Mouse (Mus musculus) intestine, embryonic 15.5 days (tissue): ENCODE measurements around the gene Rhebl1. TPM values are rescaled to one million over a fixed set of nuclear protein-coding genes. Genes with fewer than 3 reads are reported as not detected.
A peak's percentile ranks its signal among the peaks of the same experiment; 100 is the strongest.

ENCODE experiments used
- ATAC-seq: fragments of 200-750 bp; cut with Nextera tagmentation; 2 replicates; pipeline ENCODE4 v1.8.0; 2017; ENCODE audit warnings: moderate TSS enrichment, moderate library complexity
- H3K27ac ChIP-seq: fragments of 300-500 bp; sonication (generic); 2 replicates; pipeline ENCODE4 v1.5.1; 2015; ENCODE audit warnings: mild to moderate bottlenecking, inconsistent platforms
- H3K27me3 ChIP-seq: fragments of 300-500 bp; sonication (generic); replicated peaks from 2 replicates; pipeline ENCODE4 v1.6.1; 2015; ENCODE audit warnings: inconsistent platforms
- H3K36me3 ChIP-seq: fragments of 300-500 bp; sonication (generic); 2 replicates; pipeline ENCODE4 v1.6.1; 2015; ENCODE audit warnings: inconsistent platforms
- H3K4me1 ChIP-seq: fragments of 300-500 bp; sonication (generic); replicated peaks from 2 replicates; pipeline ENCODE4 v1.6.1; 2015; ENCODE audit warnings: inconsistent platforms
- H3K4me2 ChIP-seq: fragments of 300-500 bp; sonication (generic); replicated peaks from 2 replicates; pipeline ENCODE4 v1.6.1; 2015; ENCODE audit warnings: mild to moderate bottlenecking, inconsistent platforms
- H3K4me3 ChIP-seq: fragments of 300-500 bp; sonication (generic); replicated peaks from 2 replicates; pipeline ENCODE4 v1.5.1; 2015; ENCODE audit warnings: inconsistent platforms
- H3K9ac ChIP-seq: fragments of 300-500 bp; sonication (generic); 2 replicates; pipeline ENCODE4 v1.6.1; 2015; ENCODE audit warnings: inconsistent platforms
- H3K9me3 ChIP-seq: fragments of 300-500 bp; sonication (generic); 2 replicates; pipeline ENCODE4 v1.6.1; 2016; ENCODE audit warnings: inconsistent platforms
- WGBS: fragments of 180-500 bp; shearing (Covaris S2); methylation state at CpG from one replicate; pipeline ENCODE4 v1.1.7; 2015; 5-methylcytosine and 5-hydroxymethylcytosine counted together
- polyA plus RNA-seq: library from polyadenylated mRNA; unstranded; fragments of >200 nt; fragmentation: Nextera tagmentation; extraction: Ambion mirVana; gene quantifications from 2 replicates; pipeline ENCODE4 v1.2.1, GENCODE M21; 2015

Gene Rhebl1
- polyA plus RNA-seq, 1 experiment from 2014 or later, result 12.5 TPM

DNA sequence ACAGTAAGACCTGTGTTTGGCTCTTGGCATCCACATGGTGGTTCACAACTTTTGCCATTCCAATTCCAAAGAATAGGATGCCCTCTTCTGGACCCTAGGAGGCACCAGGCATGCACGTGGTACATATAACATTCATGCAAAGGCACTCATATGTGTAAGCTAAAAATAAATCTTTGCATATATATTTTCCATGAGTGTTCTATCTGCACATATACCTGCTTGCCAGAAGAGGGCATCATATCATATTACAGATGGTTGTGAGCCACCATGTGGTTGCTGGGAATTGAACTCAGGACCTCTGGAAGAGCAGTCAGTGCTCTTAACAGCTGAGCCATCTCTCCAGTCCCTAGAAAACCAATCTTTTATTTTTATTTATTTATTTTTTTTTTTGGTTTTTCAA lies 7.2 kb upstream of the Rhebl1 start:
- no peaks in the 10 kb centered on the region for H3K9me3 ChIP-seq
- H3K4me3 ChIP-seq, result no peak overlapping the region
- no peak overlapping the region for H3K4me2 ChIP-seq
- H3K27ac ChIP-seq, result no peak overlapping the region
- ATAC-seq, result no peak
- no peak overlapping the region for H3K9ac ChIP-seq
- 57% methylated on average over 1 of the region's 1 CpGs for WGBS
- H3K27me3 ChIP-seq, result peaks cover 29% of the 10 kb centered on the region
- H3K36me3 ChIP-seq, result peaks cover 7% of the 10 kb centered on the region; the same call in 1 of the 2 replicates
- H3K4me1 ChIP-seq, result peaks cover 14% of the 10 kb centered on the region

DNA sequence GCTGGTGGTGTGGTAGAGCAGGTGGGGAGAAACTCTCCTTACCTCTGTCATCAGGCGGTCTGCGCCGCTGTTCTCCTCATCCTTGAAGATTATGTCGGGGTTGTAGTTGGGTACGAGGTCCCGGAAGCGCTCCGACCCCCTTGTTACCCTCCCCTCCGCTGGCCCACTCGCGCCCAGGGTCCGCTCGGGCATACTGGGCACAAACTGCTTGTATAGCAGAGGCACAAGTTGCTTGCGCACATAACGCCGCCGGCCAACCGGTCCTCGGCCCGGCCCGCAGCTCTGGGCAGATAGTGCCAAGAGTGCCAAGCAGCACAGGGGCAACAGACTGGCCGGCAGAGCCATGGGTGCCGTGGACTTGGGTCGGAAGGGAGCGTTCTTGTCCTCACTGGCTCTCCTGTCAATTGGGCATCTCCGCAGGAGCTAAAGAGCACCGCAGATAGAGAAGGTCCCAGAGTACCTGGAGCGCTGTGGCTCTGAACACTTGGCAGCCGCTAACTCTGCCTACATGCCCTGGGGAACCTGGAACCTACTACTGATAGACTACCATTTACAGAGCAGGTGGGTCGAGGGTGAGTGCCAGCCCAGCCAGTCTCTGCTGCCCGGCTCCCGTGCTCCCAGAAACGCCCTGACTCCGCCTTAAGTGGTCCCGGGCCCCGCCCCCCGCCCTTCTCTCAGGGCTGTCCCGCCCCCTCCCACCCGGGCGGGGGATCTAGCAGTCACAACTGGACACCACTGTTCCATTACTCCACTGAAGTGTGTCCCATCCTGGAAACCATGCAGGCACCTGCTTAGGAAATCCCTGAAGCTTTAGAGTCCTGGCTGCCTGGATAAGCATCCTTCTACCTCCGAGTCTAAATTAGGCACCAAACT lies 3.8 kb upstream of the Rhebl1 start, which contains the start of gene Dhh:
Dhh (minus strand) TSS at position 613 of the 873 bp plus-strand sequence.
- no peak; the same call in 1 of the 2 replicates for ATAC-seq
- peaks cover 62% of the 10 kb centered on the region for H3K27me3 ChIP-seq

DNA sequence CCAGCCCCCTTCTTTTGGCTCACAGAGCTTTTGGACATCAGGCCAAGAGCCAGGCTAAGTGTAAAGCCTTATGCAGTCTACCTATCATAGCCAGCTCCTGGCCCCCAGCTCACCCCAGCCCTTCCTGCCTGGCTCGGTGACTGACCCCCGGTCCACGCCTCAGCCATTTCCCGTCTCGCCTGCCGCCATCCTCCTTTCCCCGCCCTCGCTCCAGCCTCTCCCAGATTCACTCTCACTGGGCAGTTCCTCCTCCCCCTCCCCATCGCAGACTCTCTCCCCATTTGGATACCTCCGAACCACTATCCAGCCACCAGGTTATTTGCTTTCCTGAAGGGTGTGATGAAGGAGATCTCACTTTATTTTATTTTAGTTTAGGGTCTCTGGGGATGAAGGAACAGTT lies 3.2 kb upstream of the Rhebl1 start:
- H3K4me1 ChIP-seq, result peaks cover 43% of the 10 kb centered on the region
- H3K27ac ChIP-seq, result no peak overlapping the region
- H3K36me3 ChIP-seq, result no peaks in the 10 kb centered on the region
- no peak for ATAC-seq
- H3K9me3 ChIP-seq, result no peaks in the 10 kb centered on the region
- peak overlapping the region; percentile 25 for H3K4me3 ChIP-seq
- WGBS, result 2% methylated on average over 10 of the region's 10 CpGs
- H3K4me2 ChIP-seq, result peak overlapping the region; percentile 50; the same call in 1 of the 2 replicates
- no peak overlapping the region for H3K9ac ChIP-seq
- peaks cover 69% of the 10 kb centered on the region for H3K27me3 ChIP-seq

More for the DNA sequence above, 3.8 kb upstream of the Rhebl1 start, which contains the start of gene Dhh:
- H3K27ac ChIP-seq, result no peak within 1 kb of the TSS
- H3K4me1 ChIP-seq, result peaks cover 43% of the 10 kb centered on the region
- peak within 1 kb of the TSS; percentile 50 for H3K4me2 ChIP-seq
- 1% methylated on average over 41 of the region's 41 CpGs for WGBS
- peak within 1 kb of the TSS; percentile 25 for H3K4me3 ChIP-seq
- no peaks in the 10 kb centered on the region for H3K36me3 ChIP-seq
- H3K9me3 ChIP-seq, result no peaks in the 10 kb centered on the region
- 0 out of 2 replicates have a peak within 1 kb of the TSS, but pooled peaks have one; percentile 9 for H3K9ac ChIP-seq

DNA sequence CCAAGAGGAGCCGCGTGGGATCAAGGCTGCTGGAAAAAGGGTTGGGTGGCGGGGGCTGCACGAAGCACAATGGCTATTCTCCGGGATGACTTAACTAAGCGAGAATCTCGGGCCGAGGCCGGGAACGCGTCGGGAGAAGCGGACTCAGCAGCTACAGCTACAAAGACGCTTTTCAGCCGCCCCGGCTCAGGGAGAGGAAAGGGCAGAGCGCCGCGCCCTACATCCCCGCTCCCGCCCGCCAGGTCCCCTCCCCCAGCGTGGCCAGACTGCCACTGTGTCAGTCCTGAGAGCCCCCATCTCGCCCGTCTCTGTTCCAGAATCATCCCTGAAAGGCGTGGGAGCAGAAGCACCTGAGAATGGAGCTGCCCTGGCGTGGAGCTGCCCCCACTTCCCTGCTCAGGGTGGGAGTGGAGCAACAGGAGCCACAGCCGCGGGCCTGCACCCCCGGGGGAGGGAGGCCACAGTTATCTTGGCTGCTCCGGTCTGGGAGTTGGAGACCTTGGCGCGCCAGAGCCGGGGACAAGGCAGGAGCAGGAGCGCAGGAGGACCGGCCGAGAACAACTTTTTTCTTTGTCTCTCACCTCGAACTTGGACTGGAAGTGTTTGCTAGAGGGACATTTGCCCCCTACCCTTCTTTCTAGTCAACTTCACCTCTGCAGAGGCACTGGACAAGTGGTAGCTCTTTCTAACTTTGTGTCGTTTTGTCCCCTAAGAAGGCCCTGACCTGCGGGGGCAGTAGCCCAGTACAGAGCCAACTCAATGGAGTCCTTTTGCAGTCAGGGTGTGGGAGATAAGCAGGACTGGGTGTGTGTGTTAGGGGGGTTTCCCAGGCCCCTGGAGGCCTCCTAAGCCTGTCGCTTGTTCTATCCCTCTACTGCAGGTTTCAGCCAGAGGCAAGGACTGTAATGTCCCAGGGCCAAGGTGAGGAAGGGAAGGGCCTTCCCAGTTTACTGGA lies 1.6 kb upstream of the Rhebl1 start:
- Histone ChIP-seq H3K36me3 (no peaks in the 10 kb centered on the region), H3K27me3 (peaks cover 75% of the 10 kb centered on the region), H3K4me1 (peaks cover 45% of the 10 kb centered on the region), H3K27ac (no peak overlapping the region), H3K9ac (peak overlapping the region; percentile 31), H3K4me2 (peak overlapping the region; percentile 96), H3K4me3 (peak overlapping the region; percentile 27), H3K9me3 (no peaks in the 10 kb centered on the region)
- no peak for ATAC-seq
- 3% methylated on average over 41 of the region's 41 CpGs for WGBS

GRCm38 (mm10) chr15:98894746-98895634 lies 650 bp upstream of the Rhebl1 start:
- H3K27me3 ChIP-seq, result peaks cover 75% of the 10 kb centered on the region
- H3K4me3 ChIP-seq, result peak overlapping the region; percentile 54
- no peak overlapping the region for H3K27ac ChIP-seq
- peak overlapping the region; percentile 96 for H3K4me2 ChIP-seq
- no peaks in the 10 kb centered on the region for H3K36me3 ChIP-seq
- no peak for ATAC-seq
- H3K9me3 ChIP-seq, result no peaks in the 10 kb centered on the region
- peak overlapping the region; percentile 31; the same call in 1 of the 2 replicates for H3K9ac ChIP-seq
- WGBS, result 6% methylated on average over 38 of the region's 38 CpGs
- H3K4me1 ChIP-seq, result peaks cover 45% of the 10 kb centered on the region

GRCm38 (mm10) chr15:98893036-98893435 lies 1.3 kb downstream of the Rhebl1 start:
- Histone ChIP-seq H3K4me3 (no peak overlapping the region), H3K4me1 (peaks cover 39% of the 10 kb centered on the region), H3K36me3 (no peaks in the 10 kb centered on the region), H3K27ac (no peak overlapping the region), H3K9me3 (no peaks in the 10 kb centered on the region), H3K4me2 (no peak overlapping the region), H3K9ac (no peak overlapping the region), H3K27me3 (peaks cover 60% of the 10 kb centered on the region)
- 61% methylated on average over 4 of the region's 4 CpGs for WGBS
- ATAC-seq, result no peak

- peak; percentile 65 for ATAC-seq
- Histone ChIP-seq H3K27ac (no peak overlapping the region), H3K9me3 (no peaks in the 10 kb centered on the region), H3K36me3 (no peaks in the 10 kb centered on the region), H3K4me3 (no peak overlapping the region), H3K4me1 (peaks cover 31% of the 10 kb centered on the region), H3K4me2 (no peak overlapping the region), H3K9ac (no peak overlapping the region), H3K27me3 (peaks cover 50% of the 10 kb centered on the region)
- WGBS, result 43% methylated on average over 6 of the region's 6 CpGs
Measured at GRCm38 (mm10) chr15:98891907-98892606, 2.3 kb downstream of the Rhebl1 start.

GRCm38 (mm10) chr15:98891198-98891742 lies 3.1 kb downstream of the Rhebl1 start:
- no peaks in the 10 kb centered on the region for H3K36me3 ChIP-seq
- H3K27ac ChIP-seq, result no peak overlapping the region
- H3K4me1 ChIP-seq, result peaks cover 30% of the 10 kb centered on the region
- H3K4me3 ChIP-seq, result peak overlapping the region; percentile 24
- H3K9ac ChIP-seq, result peak overlapping the region; percentile 32; the same call in 1 of the 2 replicates
- no peaks in the 10 kb centered on the region for H3K9me3 ChIP-seq
- peak overlapping the region; percentile 58 for H3K4me2 ChIP-seq
- WGBS, result 11% methylated on average over 19 of the region's 19 CpGs
- H3K27me3 ChIP-seq, result peaks cover 44% of the 10 kb centered on the region
- peak; percentile 62 for ATAC-seq

DNA sequence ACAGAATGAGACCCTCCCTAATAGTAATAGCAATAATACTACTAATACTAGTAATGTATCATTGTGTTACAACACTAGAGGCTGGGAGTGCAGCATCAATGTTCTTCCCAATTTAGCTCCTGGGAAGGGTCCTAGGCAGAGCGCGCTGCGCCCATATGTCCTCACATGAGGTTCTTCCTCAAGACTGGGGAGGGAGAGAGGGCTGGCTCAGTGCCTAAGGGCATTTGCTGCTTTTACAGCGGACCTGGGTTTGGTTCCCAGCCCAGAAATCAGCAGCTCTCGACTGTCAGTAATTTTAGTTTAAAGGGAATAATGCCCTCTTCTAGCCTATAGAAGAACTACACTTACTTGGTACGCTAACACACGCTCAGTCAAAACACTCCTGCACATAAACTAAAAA lies 6.8 kb downstream of the Rhebl1 start:
- no peak overlapping the region for H3K4me2 ChIP-seq
- no peak overlapping the region for H3K27ac ChIP-seq
- WGBS, result 78% methylated on average over 7 of the region's 7 CpGs
- no peak overlapping the region for H3K4me3 ChIP-seq
- no peaks in the 10 kb centered on the region for H3K36me3 ChIP-seq
- no peaks in the 10 kb centered on the region for H3K9me3 ChIP-seq
- 0 out of 2 replicates have a peak, but pooled peaks cover 3% of the 10 kb centered on the region for H3K4me1 ChIP-seq
- no peak overlapping the region for H3K9ac ChIP-seq
- H3K27me3 ChIP-seq, result peaks cover 6% of the 10 kb centered on the region; the same call in 1 of the 2 replicates
- no peak for ATAC-seq

DNA sequence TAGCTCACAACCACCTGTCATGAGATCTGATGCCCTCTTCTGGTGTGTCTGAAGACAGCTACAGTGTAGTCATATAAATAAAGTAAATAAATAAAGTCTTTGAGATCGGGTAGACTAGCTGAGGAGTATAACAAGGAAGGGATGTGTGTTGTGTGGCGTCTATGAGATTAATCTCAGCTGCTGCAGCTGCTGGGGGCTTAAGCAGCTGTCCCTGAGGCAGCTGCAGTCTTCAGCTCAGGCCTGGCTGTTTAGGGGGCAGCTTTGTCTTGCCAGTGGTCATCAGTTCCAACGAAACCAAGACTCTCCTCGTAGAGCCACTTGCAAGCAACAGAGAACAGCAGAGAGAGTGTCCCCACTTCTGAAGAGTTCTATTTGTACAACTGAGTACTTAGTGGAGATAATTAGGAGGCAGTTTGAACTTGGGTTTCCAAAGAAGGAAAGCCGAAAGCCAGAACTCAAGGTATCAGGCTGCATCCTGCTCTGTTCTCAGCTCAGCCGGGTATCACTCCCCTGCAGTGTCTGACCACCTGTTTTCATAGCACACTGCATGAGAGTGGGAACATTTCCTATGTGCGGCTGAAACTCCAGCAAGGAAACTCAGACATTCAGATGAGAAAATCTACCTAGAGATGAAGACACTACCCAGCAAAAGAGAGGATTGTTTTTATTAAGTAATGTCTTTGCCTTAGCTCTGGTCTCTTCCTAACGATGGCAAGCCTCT lies 7.5 kb downstream of the Rhebl1 start:
- WGBS, result 54% methylated on average over 8 of the region's 8 CpGs
- no peak for ATAC-seq
- Histone ChIP-seq H3K9ac (no peak overlapping the region), H3K4me3 (no peak overlapping the region), H3K4me1 (0 out of 2 replicates have a peak, but pooled peaks cover 3% of the 10 kb centered on the region), H3K4me2 (no peak overlapping the region), H3K9me3 (no peaks in the 10 kb centered on the region), H3K27ac (no peak overlapping the region), H3K36me3 (no peaks in the 10 kb centered on the region), H3K27me3 (0 out of 2 replicates have a peak, but pooled peaks cover 6% of the 10 kb centered on the region)
